Mouse (Mus musculus) lung, postnatal 25 days (tissue): Measurements from ENCODE around the gene Nhp2.

Experiments
- DNase-seq: peaks from one replicate; pipeline ENCODE4 v3.0.0; 2022; ENCODE audit warnings: low spot score

Nhp2 gene

GRCm38 (mm10) chr11:51635525-51636322, 16.2 kb downstream of the Nhp2 start, which contains the start of gene Rmnd5b:
Gene Rmnd5b, minus strand, starts transcription at chr11:51635896.
- peak; percentile 89 for DNase-seq

GRCm38 (mm10) chr11:51636323-51636684, 16.8 kb downstream of the Nhp2 start:
- peak; percentile 65 for DNase-seq

GRCm38 (mm10) chr11:51637971-51638414, 18.5 kb downstream of the Nhp2 start:
- peak; percentile 65 for DNase-seq

- DNase-seq = no peak
Measured at GRCm38 (mm10) chr11:51638497-51638896, 19.0 kb downstream of the Nhp2 start.

DNA sequence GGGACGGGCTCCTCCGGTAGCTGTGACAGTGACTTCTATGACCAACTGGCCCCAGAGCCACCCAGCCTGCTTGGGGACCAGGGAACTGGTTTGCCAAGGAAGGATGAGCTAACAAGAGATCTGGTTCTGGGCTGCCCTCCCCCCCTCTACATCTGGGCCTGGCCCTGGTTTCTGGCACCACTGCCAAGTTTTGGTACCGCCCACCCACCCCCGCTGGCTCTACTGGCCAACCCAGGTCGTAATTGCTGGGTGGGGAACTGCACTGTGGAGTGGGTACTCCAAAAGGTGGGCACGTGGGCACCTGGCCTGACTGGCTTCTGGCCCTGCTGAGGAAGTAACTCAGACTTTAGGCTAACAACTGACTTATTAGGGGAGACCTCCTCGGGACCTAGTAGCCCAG, 21.2 kb downstream of the Nhp2 start:
- no peak for DNase-seq

DNA sequence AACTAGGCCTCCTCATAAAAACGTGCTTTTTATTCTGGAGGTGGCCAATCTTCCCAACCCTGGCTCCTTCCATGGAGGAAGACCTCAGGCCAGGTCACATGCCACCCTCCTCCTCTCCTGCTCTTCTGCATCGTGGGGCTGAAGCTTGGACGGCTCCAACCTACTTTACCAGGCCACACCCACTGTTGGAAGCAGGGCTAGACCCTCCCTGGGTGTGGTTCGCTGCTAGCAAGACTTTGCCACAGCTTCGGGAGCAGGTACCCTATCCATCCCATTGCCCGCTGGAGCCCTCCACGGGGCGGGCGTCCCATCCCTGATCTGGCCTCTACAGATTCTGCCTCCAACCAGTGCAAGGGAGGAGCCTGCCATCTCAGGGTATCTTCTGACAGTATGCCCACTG, 23.7 kb downstream of the Nhp2 start:
- no peak for DNase-seq

DNA sequence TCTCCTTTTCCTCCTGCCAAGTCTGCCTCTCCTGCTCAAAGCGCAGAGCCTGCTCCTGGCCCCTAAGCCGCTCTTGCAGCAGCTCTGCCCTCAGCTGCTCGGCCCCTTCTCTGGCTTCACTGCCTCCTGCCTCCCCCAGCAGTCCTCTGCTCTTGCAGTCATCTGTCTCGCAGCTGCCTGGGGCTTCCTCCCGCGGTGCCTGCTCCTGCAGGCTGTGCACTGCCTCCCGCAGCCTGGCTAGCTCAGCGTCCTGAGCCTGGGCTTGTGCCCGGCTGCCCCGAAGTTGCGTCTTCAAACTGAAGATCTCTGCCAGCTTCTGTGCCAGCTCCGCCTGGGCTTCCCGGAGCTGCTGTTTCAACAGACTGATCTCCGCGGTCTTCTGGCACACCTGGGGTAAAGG, 24.2 kb downstream of the Nhp2 start:
- DNase-seq = no peak

DNA sequence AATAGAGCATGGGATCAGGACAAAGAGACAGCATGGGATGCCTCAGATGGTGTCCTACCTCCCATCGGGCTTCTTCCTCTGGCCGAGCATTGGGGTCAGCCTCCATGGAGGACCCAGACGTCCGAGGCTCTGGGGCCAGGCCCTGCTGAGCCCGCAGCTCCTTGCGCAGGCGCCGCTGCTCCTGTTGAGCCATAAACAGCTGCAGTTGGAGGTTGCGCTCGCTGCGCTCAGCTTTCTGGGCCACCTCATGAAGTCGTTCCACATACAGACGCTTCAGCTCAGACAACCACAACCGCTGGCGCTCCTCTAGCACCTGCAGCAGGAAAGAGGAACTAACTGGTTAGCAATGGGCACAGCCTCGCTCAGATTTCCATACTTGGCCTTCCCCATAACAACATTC, 24.7 kb downstream of the Nhp2 start:
- DNase-seq = no peak

DNA sequence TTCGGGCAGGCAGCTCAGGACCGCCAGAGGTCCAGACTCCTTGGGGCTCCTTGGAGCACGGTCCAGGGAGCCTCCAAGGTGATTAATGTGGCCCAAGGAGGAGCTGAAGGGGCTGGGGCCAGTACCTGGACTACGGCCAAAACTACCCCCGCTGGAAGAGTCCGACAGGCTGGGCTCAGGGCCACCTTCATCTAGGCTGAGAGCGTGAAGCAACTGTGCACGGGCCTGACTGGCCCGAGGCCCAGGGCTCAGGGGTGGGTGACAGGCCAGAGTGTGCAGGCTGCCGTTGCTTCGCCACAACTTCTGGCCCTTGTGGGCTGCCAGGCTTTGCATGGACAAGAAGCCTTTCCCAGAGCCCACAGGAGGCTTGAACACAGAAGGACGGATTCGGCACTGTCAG, 25.8 kb downstream of the Nhp2 start:
- no peak for DNase-seq

DNA sequence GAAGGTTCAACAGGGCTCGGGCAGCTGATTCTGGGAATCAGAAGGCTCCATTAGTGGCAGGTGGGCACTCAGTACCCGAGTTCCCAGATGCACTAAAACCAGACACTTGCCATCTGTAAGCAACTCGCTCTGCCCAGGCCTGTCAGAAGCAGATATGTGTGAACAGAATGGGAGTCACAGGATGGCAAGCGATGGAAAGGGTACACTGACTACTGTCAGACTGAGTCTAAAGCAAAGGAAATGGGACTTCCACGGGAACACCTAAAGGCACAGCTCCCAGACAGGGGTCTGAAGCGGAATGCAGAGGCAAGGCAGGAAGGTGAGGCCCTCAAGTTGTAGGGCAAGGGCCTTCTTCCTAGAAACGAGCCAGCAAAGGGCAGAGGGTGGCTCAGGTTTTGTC, 26.7 kb downstream of the Nhp2 start:
- DNase-seq = no peak

DNA sequence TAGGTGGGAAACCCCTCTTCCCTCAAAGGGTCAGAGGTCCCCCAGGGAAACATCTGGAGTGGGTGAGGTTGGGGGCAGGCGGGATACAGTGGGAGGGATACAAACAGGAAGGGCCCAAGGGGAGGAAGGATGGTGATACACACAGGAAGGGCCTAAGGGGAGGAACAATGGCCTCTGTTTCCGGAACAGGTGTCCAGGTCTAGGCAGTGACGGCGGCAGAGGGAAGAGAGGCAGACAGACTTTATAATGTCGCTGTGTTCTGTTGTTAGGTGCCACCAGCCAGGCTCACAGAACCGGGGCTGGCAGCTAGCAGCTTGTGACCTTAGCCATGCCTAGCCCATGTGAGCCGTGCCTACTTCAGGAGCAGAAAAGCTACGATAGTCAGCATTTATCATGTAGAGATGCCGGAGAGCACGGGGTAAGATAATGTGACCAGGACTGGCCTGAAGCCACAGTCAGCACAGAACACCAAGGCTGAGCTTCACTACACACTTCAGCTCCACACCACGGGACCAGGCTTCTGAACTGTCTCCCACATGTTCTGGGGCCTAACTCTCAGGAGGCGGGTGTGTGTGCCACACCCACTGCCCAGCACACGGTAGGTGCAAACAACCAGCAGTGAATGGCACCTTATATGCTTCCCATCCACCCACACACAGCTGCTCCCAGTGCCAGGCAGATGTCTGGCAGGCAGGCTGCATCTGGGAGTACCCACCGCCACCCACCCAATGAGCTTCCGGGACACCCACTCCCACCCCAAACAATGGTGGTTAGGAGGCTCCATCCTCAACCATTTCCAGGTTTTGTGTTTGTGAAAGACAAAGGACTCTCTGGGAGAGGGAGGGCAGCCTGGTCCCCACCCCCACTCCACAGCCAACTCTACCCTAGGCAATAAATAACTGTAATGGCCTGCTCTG, 27.5 kb downstream of the Nhp2 start:
- DNase-seq = peak; percentile 75

DNA sequence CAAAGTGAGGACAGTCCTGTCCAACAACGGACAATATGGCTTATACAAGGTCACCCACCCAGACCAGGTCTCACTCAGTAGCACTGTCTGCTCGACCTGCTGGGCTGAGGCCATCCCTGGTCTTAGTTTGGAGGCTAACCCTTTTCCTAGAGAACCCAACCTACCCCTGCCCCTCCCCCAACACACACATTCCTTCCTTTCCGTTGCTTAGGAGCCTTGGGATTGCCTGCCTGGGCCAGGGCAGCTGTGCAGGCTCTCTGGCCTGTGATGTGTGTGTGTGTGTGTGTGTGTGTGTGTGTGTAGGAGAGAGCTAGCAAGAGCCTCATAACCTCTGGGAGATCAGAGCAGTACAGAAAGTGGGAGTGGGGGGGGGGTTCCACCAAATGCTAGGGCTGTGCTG, 29.0 kb downstream of the Nhp2 start:
- no peak for DNase-seq

GRCm38 (mm10) chr11:51649111-51649888, 29.8 kb downstream of the Nhp2 start:
- DNase-seq = no peak

- DNase-seq = no peak
Measured at GRCm38 (mm10) chr11:51649889-51650199, 30.3 kb downstream of the Nhp2 start.

DNA sequence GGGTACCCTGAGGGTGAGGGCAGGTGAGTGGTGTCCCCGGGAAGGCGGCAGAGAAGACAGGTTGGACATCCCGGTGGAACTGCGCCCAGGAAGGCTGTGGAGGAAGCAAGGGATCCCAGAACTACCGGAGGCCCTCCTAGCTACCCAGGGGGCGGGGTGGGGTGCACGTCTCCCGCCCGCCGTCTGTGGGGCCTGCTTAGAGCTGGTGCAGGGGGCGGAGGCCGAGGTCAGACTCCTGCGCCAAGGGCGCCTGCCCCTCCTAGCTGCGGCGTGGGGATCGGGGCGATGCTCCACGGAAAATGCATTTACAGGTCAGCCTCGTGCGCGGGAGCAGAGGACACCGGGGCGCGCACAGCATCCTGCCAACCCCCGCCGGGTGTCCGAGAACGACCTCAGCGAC, 30.7 kb downstream of the Nhp2 start:
- no peak for DNase-seq

DNA sequence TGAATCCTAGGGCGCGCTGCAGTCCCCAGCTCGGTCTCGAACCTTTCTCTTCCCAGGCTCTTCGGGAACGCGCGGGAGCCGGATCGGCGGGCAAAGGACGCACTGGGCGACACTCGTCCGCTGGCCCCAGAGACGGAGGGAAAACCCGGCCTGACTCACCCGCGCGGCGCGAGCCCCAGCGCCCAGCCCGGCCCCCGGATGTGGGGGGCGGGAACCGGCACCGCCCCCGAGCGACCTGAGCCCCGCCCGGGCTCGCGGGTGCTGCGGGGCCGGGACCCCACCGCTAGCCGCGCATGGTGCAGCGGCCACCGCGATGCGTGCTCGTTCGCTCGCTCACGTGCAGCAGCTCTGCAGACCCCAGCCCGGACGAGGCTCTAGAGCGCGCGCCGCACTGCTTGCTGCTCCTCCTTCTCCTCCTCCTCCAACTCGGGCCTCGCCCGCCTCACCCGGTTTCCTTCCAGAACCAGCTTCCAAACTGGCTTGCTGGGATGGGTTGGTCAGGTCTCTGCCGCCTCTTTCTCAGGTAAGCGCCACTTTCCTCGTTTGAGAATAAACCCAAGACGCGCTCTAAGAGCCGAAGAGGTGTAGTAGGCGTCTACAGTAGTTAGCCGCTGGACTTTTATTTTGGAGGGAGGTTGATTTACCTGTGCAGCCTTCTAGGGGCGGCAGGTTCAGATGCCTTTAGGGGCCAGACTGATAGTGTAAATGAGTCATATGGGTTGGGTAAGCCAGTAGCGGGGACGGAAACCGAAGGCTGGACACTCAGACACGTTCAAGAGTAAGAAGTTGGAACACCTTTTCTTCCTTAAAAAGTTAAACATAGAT, 31.4 kb downstream of the Nhp2 start, which contains the start of the genes N4bp3 and D930048N14Rik:
TSS of gene N4bp3 (minus strand) at position 152 of the 825 bp plus-strand sequence.
TSS of gene D930048N14Rik (plus strand) at position 264 of the 825 bp plus-strand sequence.
- DNase-seq = peak; percentile 79

- DNase-seq = no peak
Measured at GRCm38 (mm10) chr11:51652889-51653418, 33.4 kb downstream of the Nhp2 start.

GRCm38 (mm10) chr11:51653736-51654135, 34.2 kb downstream of the Nhp2 start:
- DNase-seq = no peak

- DNase-seq = no peak
Measured at GRCm38 (mm10) chr11:51654891-51655290, 35.4 kb downstream of the Nhp2 start.

GRCm38 (mm10) chr11:51656798-51657521, 37.4 kb downstream of the Nhp2 start:
- DNase-seq = no peak
